Comparison of ENCODE assay signal across 8 mouse cellular contexts in genomic region chr15:36374732-36375548, GRCm38 (mm10).
DNase-seq lines count a peak whose midpoint lies in the region; ATAC-seq and TF ChIP-seq lines count a peak whose summit lies in the region.

No protein-coding gene starts in this region.

- no peak for TF ChIP-seq CTCF in lung, postnatal 0 days (IDR thresholded peaks at IDR 0.05)

- peak overlapping the region; percentile 62 for H3K4me2 ChIP-seq in hindbrain, embryonic 15.5 days
- peak overlapping the region; percentile 62 for H3K4me2 ChIP-seq in lung, postnatal 0 days (replicated peaks; ENCODE audit: low read depth, low read length)

- no peaks in the 10 kb centered on the region for H3K27me3 ChIP-seq in hindbrain, embryonic 15.5 days
- H3K27me3 ChIP-seq in lung, postnatal 0 days (replicated peaks; ENCODE audit: insufficient read depth, low read length), result no peaks in the 10 kb centered on the region

- peak overlapping the region; percentile 38 for H3K4me3 ChIP-seq in hindbrain, embryonic 15.5 days
- H3K4me3 ChIP-seq in lung, postnatal 0 days (ENCODE audit: low read depth, low read length), result peak overlapping the region; percentile 35

- ATAC-seq in hindbrain, embryonic 15.5 days (ENCODE audit: low FRiP score, low read depth), result peak; percentile 67; the same call in 1 of the 2 replicates
- peak; percentile 93 for ATAC-seq in lung, postnatal 0 days

- peak; percentile 99 for TF ChIP-seq EP300 in lung, postnatal 0 days (IDR thresholded peaks at IDR 0.05)

- no peaks in the 10 kb centered on the region for H3K9me3 ChIP-seq in hindbrain, embryonic 15.5 days
- H3K9me3 ChIP-seq in lung, postnatal 0 days (ENCODE audit: low read length), result no peaks in the 10 kb centered on the region

- DNase-seq in MN1 (ENCODE audit: low spot score), result peak; percentile 22
- DNase-seq in cerebellum, postnatal 10 days, result peak; percentile 78 to 80
- DNase-seq in frontal cortex, postnatal 10 days (ENCODE audit: low spot score in 2 of 2), result peak; percentile 53 to 59
- DNase-seq in layer of hippocampus, postnatal 25 days (ENCODE audit: extremely low spot score in 1 of 2, low spot score in 1 of 2), result peak; percentile 44 to 47
- DNase-seq in lung, postnatal 0 days (ENCODE audit: low spot score), result peak; percentile 95
- DNase-seq in ovary, postnatal 14 days (ENCODE audit: low spot score), result peak; percentile 42
- peak; percentile 70 for DNase-seq in urinary bladder, postnatal 25 days (ENCODE audit: low spot score)

- WGBS in hindbrain, embryonic 15.5 days, result 1% methylated on average over 20 of the region's 20 CpGs
- WGBS in lung, postnatal 0 days, result 2% methylated on average over 20 of the region's 20 CpGs

- H3K4me1 ChIP-seq in hindbrain, embryonic 15.5 days (replicated peaks), result peaks cover 20% of the 10 kb centered on the region
- peaks cover 9% of the 10 kb centered on the region; the same call in 1 of the 2 replicates for H3K4me1 ChIP-seq in lung, postnatal 0 days (ENCODE audit: insufficient read depth, low read depth, low read length)

- no peaks in the 10 kb centered on the region for H3K36me3 ChIP-seq in hindbrain, embryonic 15.5 days
- H3K36me3 ChIP-seq in lung, postnatal 0 days (ENCODE audit: insufficient read depth, low read length), result no peaks in the 10 kb centered on the region

- peak overlapping the region; percentile 28 for H3K27ac ChIP-seq in hindbrain, embryonic 15.5 days (replicated peaks)
- peak overlapping the region; percentile 95 for H3K27ac ChIP-seq in lung, postnatal 0 days (ENCODE audit: low read length)

- H3K9ac ChIP-seq in hindbrain, embryonic 15.5 days, result peak overlapping the region; percentile 17
- peak overlapping the region; percentile 34 for H3K9ac ChIP-seq in lung, postnatal 0 days (replicated peaks; ENCODE audit: low read depth)

Comparison
In these comparisons a context has a peak if more than half of its experiments do, and no peak if none do; other contexts are left out.
1. Peak in every context shown above with its lines: DNase-seq, ATAC-seq, H3K4me3 ChIP-seq and H3K27ac ChIP-seq.
2. DNase-seq: peak in every context shown above with its lines; median percentile 95 in lung, postnatal 0 days; 79 in cerebellum, postnatal 10 days; 70 in urinary bladder, postnatal 25 days; 56 in frontal cortex, postnatal 10 days; 46 in layer of hippocampus, postnatal 25 days; 42 in ovary, postnatal 14 days; 22 in MN1.